Mouse (Mus musculus) T-helper 17 cell (primary cell): ENCODE measurements around the gene Rps5.
"Not testable (repeated sequence)": the region's sequence is repeated elsewhere in the genome, so short reads cannot be mapped to it uniquely, and the experiment has no call there.

Experiments
- in situ Hi-C, 2 experiments: fragments of 300-600 bp; cut with MboI, MseI; formaldehyde crosslinking; loops; 1 replicate in 1 of 2; 2 replicates in 1 of 2; pipeline ENCODE4 v1.15.1; 2025; ENCODE audit warnings: high pct_unique_total_duplicates in 2 of 2

Rps5 gene

DNA sequence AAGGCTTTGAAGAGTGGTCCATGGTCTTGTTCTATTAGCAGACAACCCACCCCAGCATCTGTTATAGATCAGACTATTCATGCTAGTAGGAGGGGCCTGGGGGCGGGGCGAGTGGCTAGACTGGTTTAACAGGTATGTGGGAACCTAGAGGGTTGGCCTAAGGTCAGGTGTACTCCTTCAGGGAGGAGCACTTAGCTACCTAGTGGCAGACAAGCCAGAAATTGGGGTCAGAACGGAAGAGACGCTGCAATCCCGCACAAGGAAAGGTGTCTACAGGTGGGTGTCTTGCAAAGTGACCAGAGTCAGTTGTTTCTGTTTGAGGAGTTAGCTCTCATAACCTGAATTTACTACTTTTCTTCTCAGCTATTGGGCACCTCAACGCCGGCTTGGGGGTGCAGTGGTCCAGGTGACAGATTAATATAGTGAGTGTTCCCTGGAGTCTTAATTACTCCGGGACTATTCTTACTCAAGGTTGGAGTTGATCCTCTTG is 5.1 kb downstream of the Rps5 start, which contains the start of gene Rnf225:
Rnf225 (plus strand) TSS at position 226 of the 490 bp plus-strand sequence.
- in situ Hi-C loops = no loop called here

DNA sequence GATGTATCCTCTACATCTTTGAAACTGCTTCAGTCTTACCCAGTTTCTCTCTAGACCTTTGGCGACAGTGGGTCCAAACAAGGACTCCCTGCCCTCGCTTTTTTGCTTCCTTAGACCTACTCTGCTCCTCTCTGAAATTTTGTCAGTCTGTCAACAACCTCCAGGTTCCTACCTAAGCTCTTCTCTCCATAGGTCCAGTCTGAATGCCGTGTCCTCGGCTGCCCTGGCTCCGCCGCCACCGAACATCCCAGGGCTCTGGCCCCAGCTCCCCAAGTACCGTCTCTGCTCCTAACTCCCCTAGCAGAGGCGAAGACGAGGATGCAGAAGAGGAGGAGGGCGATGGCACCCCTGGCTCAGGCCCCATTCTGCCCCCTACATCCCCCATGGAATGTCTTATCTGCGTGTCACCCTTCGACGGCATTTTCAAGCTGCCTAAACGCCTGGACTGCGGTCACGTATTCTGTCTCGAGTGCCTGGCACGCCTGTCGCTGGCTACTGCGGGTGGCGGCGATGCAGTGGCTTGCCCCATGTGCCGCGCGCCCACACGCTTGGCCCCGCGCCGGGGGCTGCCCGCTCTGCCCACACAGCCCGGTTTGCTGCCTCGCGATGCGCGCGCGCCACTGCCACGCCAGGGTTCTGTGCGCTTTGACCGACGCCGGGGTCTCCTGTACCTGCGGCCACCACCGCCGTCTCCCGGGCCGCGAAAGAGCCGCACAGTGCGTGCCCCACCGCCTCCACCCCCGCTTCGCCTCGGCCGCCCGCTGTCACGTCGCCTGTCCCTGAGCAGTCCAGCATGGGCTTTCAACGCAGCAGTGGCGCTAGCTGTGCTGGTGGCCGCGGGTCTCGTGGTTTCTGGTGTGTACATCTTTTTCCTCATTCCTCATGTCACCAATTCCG is 5.9 kb downstream of the Rps5 start:
- in situ Hi-C loops = no loop called here

DNA sequence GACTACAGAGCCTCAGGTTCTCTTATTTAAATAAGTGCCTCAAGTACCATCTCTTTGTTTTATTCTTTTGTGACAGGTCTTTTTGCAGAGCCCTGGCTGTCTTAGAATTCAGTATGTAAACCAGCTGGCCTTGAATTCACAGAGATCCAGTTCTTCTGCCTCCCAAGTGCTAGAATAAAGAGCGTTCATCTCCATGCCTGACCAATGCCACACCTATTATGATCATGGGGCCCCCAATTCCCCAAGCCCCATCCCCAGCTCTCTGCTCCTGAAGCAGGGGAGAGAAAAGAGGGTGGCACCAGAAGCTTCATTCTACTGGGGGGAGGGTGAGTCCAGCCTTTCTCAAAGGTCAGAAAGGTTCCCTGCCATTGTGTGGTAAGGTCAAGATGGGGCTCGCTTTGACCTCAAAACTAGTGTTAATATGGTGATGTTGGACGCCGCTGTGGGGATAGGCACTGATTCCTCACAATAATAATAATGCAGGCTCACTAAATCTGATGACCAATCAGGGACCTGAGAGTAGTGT is 11.6 kb downstream of the Rps5 start:
- in situ Hi-C loops = no loop called here

DNA sequence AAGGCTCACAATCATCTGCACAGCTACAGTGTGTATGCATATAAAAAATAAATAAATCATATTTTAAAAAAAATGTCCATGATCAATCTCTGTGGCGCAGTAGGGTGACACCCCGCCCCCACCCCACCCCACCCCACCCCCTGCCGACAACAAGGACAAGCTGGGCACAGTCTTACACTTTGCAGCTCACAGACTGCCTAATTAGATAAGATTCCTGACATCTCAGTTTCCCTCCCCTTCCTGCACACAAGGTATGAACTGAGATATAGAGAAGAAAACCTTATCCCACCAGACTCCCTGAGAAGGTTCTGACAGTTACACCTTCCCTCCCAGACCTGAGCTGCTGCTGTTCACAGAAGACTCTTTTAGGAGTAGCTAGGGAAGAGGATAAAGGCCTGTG is 12.7 kb downstream of the Rps5 start:
- in situ Hi-C loops = no loop called here

DNA sequence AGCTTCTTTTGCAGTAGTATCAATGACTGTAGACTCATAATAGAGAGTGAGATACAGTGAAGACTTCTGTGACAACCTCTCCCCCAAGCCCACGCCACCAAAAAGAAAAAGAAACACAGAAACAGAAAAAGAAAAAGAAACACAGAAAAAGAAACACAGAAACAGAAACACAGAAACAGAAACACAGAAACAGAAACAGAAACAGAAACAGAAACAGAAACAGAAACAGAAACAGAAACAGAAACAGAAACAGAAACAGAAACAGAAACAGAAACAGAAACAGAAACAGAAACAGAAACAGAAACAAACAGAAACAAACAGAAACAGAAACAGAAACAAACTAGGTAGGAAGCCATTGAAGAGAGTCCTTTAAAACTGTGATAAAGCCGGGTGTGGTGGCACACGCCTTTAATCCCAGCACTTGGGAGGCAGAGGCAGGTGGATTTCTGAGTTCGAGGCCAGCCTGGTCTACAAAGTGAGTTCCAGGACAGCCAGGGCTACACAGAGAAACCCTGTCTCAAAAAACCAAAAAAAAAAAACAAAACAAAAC is 15.2 kb downstream of the Rps5 start:
- in situ Hi-C loops = not testable (repeated sequence)

DNA sequence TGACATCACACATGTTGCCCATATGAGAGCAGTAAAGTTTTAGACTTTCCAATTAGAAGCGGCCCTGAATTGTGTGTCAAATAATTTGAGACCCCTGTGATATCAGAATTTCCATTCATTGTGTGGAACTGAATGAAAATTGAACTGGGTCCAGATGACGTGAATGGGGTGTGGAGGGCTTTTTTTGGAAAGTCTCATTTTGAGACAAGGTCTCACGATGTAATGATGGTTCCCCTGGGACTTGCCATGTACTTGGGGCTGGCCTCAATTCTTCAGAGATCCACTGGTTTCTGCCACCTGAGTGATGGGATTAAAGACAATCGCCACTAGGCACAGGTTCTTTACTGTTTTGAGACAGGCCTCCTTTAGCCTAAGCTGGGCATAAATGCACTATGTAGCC is 18.5 kb downstream of the Rps5 start:
- in situ Hi-C loops = loop anchor here in 1 of 2 experiments (5.0 kb wide), 1 partner anchor 67 kb away; no protein-coding TSS in a partner anchor

DNA sequence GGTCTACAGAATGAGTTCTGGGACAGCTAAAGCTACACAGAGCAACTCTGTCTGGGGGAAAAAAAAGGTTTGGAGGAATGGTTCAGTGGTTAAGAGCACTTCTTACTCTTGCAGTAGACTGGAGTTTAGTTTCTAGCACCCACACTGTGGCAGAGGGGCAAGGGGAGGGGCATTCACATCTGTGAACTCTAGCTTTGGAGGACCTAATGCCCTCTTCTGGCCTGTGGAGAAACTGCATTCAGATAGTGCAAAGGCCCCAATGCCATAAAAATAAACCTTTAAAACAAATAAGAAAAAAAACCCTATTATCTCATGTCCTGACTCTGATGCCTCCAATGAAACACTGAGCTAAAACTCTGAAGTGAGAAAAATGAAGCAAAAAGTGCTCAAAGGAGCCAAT is 21.4 kb downstream of the Rps5 start:
- in situ Hi-C loops = loop anchor here in 1 of 2 experiments (5.0 kb wide), 1 partner anchor 64 kb away; no protein-coding TSS in a partner anchor

DNA sequence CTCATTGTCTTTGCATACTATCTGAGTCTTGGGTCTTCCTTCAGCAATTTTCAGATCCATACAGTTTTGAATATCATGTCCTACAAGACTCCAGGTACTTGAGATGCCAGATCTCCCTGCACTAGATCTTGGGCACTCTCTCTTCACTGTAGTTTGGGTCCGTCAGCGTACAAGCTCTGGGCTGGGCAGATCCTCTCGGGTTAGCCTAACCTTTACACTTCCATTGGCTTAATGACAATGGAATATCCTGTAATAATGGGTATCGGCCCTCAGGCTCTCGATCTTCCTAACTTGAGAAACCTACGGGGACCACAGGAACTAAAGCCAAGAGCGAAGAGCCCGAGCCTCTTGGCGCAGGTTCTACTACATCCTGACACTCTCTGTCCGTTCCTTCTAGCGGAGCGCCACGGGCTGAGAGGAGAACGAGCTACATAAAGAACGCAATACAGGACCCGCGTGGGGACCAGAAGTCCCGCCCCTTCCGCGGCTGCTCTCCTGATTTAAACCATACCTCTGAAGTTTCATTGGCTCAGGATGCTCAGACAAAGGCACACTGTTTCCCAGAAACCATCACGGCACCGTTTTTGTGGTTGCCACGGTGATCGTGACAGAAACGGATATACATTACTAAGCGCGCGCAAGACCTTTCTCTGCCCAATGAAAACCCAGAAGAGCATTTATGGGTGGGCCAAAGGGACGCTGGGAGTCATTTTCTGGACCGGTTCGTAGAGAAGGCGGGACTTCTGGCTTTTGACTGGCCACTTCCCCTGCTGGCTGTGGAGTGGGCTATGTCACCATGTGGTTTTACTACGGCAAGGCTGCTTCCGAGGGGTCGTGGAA is 27.2 kb downstream of the Rps5 start:
- in situ Hi-C loops = no loop called here

DNA sequence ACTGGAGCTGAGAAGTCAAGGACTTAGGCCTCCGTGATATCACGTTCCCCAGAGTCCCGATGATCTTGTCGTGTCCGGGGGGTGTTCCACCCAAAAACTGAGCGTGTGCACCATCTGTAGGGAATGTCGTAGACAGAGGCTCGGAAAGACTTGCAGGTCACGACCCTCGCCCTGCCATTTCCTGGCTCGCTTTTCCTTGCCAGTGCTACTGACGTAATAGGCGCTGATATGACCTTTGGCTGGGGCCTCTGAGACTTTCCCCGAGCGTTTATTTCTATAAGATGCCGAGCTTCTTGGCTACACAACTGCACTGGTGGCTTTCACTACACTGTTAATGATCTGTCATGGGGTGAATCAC is 27.8 kb downstream of the Rps5 start:
- in situ Hi-C loops = loop anchor here in 1 of 2 experiments (5.0 kb wide), 1 partner anchor 57 kb away; no protein-coding TSS in a partner anchor

DNA sequence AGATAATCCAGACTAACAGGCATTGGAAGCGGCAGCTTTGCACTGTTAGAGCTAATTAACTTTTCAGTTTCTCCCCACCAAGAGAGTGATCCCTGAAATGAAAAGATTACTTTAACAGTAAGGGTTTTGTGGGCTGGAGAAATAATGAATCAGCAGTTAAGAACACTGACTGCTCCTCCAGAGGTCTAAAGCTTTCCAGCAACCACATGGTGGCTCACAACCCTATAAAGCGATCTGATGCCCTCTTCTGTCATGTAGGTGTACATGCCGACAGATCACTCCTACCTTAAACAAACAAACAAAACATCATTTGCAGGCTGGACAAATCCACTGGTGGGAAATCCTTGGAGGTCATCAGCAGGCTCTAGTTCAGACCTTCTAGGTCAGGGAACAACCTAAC is 32.8 kb downstream of the Rps5 start:
- in situ Hi-C loops = loop anchor here in 1 of 2 experiments (5.0 kb wide), 1 partner anchor 52 kb away; no protein-coding TSS in a partner anchor

DNA sequence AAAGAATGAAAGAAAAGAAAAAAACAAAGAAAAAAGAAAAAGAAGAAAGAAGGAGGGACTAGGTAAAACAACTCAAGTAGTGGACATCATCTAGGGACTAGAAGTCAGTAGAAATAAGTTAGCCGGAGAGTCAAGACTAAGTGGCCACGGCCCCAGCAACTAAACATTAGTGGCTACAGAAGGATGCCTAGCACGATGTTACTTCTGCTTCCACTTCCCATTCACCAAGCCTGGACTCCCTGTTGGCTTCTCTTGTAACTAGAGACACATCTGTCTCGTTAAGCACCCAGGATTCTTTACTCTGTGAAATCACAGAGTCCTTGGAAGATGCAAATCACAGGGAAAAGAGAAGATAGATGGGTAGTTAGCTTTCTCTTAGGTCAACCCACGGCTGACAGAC is 35.4 kb downstream of the Rps5 start:
- in situ Hi-C loops = no loop called here

DNA sequence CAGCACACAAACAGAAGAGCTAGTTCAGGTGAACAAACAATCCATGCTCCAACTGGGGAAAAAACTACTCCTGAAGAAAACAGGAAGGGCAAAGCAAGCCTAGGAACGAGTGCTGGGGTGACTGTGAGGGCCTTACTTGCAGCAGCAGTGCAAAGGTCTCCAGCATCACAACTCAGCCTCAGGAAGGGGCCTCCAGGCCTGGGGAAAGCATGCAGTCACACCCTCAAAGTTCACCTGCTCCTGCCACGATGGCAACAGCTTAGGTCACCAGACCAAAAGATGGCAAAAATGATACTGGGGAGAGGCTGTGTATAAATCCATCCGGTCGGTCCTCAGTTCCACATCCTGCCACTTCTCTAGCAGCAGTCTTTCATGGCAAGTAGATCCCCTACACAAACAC is 36.9 kb downstream of the Rps5 start:
- in situ Hi-C loops = no loop called here

DNA sequence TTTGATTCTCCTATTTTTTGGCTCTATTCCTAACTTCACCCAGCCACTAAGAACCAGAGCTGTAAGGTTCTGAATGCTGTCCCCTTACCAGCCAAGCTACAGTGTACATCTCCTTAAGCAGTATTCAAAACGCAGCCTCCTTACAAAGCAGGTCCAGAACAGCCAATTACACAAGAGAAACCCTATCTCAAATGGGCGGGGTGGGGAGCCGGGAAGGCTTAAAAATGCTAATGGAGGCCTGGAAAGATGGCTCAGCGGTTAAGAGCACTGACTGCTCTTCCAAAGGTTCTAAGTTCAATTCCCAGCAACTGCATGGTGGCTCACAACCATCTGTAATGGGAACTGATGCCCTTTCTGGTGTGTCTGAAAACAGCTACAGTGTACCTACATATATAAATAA is 37.6 kb downstream of the Rps5 start:
- in situ Hi-C loops = no loop called here

DNA sequence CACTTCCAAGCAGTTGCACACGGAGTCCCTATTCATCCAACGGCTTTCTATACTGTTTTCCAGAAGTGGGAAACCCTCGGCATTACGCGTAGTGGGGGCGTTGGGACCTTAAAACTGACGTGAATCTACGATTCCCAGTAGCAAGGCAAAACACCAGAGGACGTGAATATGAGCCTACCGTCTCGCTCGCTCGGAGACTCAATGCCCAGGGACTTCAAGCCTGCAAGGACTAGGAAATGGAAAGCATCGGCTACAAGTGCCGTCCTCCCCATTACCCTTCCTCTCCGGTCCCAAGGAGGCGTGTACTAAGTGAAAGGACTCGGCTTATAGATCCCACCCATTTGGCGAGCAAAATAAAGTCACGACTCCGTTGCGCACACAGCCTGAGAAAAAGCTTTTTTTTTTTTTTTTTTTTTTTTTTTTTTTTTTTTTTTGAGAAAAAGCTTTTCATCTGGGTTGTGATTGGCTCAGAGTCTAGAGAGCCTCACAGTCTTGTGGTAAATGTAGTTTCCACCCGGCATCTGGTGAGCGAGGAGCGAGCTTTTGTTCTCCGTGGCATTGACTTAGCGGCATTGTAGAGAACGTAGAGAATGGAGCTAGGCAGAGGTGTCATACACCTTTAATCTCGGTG is 39.5 kb downstream of the Rps5 start:
- in situ Hi-C loops = no loop called here

DNA sequence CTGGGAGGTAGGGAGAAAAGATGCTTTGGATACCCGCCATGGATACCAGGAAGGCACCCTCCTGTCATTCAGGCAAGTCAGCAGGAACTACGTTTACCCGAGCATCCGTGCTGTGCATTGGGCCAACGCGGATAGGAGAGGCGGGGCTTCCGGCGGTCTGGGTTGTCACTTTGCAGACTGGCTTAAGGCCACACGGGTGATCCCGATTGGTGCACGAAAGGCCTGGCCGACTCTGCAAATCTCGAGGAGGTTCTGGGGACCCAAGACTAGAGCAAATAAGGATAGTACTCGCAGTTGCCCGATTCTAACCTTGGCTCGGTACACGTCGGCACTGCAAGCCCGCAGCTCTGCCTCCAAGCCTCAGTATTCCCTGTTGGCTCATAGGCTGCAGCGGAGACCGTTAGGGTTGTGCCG is 43.6 kb downstream of the Rps5 start, which contains the start of gene Zfp324:
Zfp324 (plus strand) TSS at position 161 of the 414 bp plus-strand sequence.
- in situ Hi-C loops = no loop called here

DNA sequence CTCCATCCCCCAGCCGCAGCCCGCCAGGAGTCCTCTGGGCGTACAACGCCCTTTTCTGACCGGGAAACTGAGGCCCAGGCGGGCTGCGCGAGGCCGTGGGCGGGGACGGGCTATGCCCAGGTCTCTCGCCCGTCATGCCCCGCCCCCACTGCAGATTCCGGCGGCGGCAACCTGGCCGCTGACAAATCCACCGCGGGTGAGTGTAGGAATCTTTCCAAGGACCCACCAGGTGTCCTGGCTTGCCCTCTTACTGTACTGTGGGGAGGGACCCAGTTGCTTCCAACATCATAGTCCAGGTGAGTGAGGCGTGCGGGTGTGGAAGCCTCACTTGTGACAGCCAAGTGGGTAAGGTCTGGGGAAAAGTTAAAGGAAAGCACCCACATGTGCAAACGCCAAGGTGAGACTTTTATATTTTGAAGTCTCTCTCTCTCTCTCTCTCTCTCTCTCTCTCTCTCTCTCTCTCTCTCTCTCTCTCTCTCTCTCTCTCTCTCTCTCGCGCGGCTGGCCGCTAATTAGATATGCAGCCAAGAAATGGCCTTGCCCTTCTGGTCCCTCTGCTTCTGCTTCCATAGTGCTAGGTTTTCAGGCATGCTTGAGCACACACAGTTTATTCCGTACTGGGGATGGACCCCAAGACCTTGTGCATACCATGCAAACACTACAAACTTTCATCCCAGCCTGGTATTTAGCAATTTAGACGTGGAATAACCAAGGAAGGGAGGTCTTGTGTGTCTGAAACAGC is 44.2 kb downstream of the Rps5 start:
- in situ Hi-C loops = no loop called here

DNA sequence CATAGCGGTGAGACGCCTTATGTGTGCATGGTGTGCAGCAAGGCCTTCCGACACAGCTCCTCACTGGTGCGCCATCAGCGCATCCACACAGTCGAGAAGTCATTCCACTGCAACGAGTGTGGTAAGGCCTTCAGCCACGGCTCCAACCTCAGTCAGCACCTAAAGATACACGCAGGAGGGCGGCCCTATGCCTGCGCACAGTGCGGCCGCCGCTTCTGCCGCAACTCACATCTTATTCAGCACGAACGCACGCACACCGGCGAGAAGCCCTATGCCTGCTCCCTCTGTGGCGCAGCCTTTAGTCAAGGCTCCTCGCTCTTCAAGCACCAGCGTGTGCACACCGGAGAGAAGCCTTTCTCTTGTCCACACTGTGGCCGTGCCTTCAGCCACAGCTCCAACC is 48.8 kb downstream of the Rps5 start:
- in situ Hi-C loops = no loop called here
